Mouse (Mus musculus): ENCODE measurements around the gene Gm2022.
A peak's percentile ranks its signal among the peaks of the same experiment; 100 is the strongest.
"Not testable (repeated sequence)": the region's sequence is repeated elsewhere in the genome, so short reads cannot be mapped to it uniquely, and the experiment has no call there.

Gm2022 gene

DNA sequence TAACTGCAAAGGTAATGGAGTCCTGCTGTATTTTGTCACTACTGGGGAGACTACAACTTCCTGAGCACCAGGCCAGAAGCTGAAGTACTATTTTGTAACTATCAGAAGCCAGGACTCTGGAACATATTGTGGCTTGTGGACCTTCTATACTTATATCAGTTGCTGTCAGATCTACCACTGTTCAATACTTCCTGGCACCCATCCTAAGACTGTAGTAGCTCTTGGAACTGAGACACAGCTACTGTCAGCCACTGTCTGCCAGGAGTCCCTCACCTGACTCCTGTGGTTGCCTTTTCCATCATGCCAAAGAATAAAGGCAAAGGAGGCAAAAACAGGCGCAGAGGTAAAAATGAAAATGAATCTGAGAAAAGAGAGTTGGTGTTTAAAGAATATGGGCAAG, at the start of gene Gm2022:
TSS of gene Gm2022 (plus strand) at position 301 of the 400 bp plus-strand sequence.
- not testable (repeated sequence) for DNase-seq

- DNase-seq: not testable (repeated sequence)
Observed at GRCm38 (mm10) chr12:87850657-87851056, 44.5 kb upstream of the Gm2022 start.

DNA sequence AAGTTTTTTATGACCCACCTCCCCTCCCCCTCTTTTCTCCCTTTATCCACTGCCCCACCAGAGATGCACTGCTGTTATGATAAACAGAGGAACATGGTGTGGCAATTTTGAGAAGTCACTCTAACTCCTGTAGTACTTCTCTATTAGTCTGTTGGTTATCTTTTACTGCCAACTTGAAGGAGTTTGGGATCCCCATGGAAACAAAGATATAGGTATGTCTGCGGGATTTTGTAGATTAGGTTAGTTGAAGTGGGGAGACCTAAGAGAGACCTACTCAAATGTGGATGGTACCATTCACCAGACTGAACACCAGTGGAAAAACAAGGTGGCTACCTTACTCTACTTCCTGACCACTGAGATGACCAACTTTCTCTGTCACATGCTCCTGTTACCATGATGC, 39.1 kb upstream of the Gm2022 start:
- DNase-seq: not testable (repeated sequence)

DNA sequence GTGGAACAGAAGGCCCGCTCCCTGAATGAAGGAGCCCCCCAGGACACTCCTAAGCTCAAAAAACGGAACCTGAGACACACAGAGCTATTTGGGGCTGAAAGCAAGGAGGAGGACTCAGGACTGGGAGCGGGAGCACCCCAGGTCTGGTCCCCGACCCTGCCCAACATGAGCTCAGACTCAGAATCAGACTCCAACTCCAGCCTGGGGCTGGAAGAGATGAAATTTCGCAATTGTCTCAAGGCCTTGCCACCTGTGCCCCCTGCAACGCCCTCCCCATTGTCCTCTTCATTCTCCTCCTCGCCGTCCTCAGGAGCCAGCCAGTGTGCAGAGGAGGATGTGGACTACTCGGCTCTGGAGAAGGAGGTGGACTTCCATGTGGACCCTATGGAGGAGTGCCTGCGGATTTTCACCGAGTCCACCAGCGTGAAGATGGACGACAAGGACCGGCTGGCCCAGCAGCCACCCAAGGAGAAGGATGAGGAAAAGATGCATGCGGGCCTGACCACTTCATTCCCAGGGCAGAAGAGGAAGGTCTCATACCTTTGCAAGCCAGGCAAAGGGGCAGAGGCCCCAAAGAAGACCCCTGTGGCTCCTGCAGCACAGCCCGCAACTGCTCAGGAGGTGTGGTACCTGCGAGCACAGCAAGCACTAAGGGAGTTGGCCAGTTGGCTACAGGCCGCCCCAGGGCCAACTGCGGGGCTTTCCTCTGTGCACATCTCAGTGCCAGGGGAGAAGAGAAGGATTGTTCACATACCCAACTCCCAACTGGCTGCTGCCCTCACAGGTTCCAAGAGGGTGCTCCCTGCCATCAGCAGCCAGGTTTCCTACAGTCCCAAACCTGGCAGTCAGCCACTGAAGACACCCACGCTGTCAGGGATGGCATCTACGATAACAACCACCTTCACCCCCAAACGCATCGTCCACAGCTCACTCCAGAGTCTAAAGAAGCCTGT, 33.2 kb upstream of the Gm2022 start:
- peak; percentile 10 for DNase-seq

GRCm38 (mm10) chr12:87863638-87864037, 31.5 kb upstream of the Gm2022 start:
- not testable (repeated sequence) for DNase-seq

DNA sequence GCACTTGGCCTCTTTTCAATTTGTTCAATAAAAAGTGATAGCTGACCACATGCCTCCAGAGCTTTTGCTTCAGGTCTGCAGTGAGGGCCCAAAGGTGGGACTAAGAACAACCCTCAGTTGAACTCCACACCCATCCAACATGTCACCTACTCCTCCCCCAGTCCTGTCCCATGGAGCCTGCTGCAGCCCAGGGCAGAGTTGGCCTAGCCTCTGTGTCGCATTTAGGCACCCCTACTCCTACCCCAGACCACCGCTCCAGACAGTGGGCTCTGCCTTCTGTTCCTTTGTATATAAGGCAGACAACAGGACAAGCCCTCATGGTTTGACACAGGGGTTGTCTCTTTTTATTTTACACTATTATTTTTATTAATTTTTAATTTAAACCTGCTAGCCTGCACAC, 31.1 kb upstream of the Gm2022 start:
- DNase-seq: not testable (repeated sequence)

DNA sequence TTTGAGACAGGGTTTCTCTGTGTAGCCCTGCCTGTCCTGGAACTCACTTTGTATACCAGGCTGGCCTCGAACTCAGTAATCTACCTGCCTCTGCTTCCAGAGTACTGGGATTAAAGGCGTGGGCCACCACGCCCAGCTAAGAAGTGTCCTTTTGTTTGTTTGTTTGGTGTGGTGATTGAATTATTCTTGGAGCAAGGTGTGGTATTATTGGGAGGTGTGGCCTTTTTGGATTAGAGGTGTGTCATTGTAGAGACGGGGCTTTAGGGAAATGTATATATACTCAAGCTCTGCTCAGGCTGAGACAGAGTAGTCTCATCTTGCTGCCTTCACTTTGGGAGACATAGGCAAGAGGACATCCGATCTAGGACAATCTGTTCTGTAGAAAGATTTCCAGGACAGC, 21.4 kb upstream of the Gm2022 start, which contains the start of gene Gm2016:
TSS of gene Gm2016 (plus strand) at position 301 of the 400 bp plus-strand sequence.
- not testable (repeated sequence) for DNase-seq

GRCm38 (mm10) chr12:87919721-87920120, 24.6 kb downstream of the Gm2022 start, which contains the start of gene Gm2035:
Gm2035 (minus strand) TSS chr12:87919857.
- not testable (repeated sequence) for DNase-seq

All from thymus, postnatal 4 days (tissue).